Mouse (Mus musculus) ES-E14 (cell line): ENCODE results near the gene Chd9.

Experiments used
- CHD2 ChIP-seq: IDR thresholded peaks from 2 replicates; pipeline ENCODE4 v1.6.1; 2014; ENCODE audit warnings: mild to moderate bottlenecking, low read depth, low read length, inconsistent platforms
- HCFC1 ChIP-seq: IDR thresholded peaks from 2 replicates; pipeline ENCODE4 v1.6.1; 2012; ENCODE audit warnings: low read length, inconsistent platforms, borderline replicate concordance; ENCODE audit not compliant: insufficient read depth
- MAFK ChIP-seq: IDR thresholded peaks from 2 replicates; pipeline ENCODE4 v1.6.1; 2014; ENCODE audit warnings: mild to moderate bottlenecking, low read depth, low read length, inconsistent platforms; ENCODE audit not compliant: insufficient read depth
- ZC3H11A ChIP-seq: IDR thresholded peaks from 2 replicates; pipeline ENCODE4 v1.6.1; 2012; ENCODE audit warnings: low read depth, mild to moderate bottlenecking, inconsistent platforms, low read length, borderline replicate concordance
- ZNF384 ChIP-seq: IDR thresholded peaks from 2 replicates; pipeline ENCODE4 v1.6.1; 2012; ENCODE audit warnings: low read depth, low read length, inconsistent platforms

- TF ChIP-seq ZNF384 (no peak), MAFK (no peak), HCFC1 (no peak), ZC3H11A (no peak), CHD2 (0 out of 2 replicates have a peak, but pooled peaks have one; percentile 34)
These were observed 32.9 kb upstream of the Chd9 start for GRCm38 (mm10) chr8:90794990-90795861.
